Mouse (Mus musculus) testis, adult 2 months (tissue): ENCODE data around the gene Chd9. TPM values are rescaled to one million over a fixed set of nuclear protein-coding genes. Genes with fewer than 3 reads are reported as not detected.
A peak's percentile ranks its signal among the peaks of the same experiment; 100 is the strongest.

Source experiments
- H3K27ac ChIP-seq: fragments of 200-500 bp; 2 replicates; pipeline ENCODE4 v1.5.1; 2012; ENCODE audit warnings: low read depth, low read length; ENCODE audit not compliant: control insufficient read depth, insufficient read depth
- H3K27me3 ChIP-seq: fragments of 200-500 bp; 2 replicates; pipeline ENCODE4 v1.6.1; 2012; ENCODE audit warnings: mild to moderate bottlenecking, low read length, moderate library complexity; ENCODE audit not compliant: control insufficient read depth, insufficient read depth
- H3K36me3 ChIP-seq: fragments of 200-500 bp; 2 replicates; pipeline ENCODE4 v1.6.1; 2012; ENCODE audit warnings: mild to moderate bottlenecking, low read length; ENCODE audit not compliant: control insufficient read depth, insufficient read depth
- H3K4me1 ChIP-seq: fragments of 200-500 bp; 2 replicates; pipeline ENCODE4 v1.6.1; 2012; ENCODE audit warnings: low read length; ENCODE audit not compliant: control insufficient read depth, insufficient read depth
- H3K4me3 ChIP-seq: fragments of 200-500 bp; 2 replicates; pipeline ENCODE4 v1.5.1; 2012; ENCODE audit warnings: low read depth, mild to moderate bottlenecking, low read length, moderate library complexity, mixed read lengths; ENCODE audit not compliant: control insufficient read depth
- CTCF ChIP-seq: fragments of 200-500 bp; IDR thresholded peaks from 2 replicates; pipeline ENCODE4 v1.5.1; 2012; ENCODE audit warnings: low read depth, mild to moderate bottlenecking, inconsistent platforms, low read length, moderate library complexity; ENCODE audit not compliant: control insufficient read depth, insufficient read depth, insufficient replicate concordance
- POLR2A ChIP-seq: fragments of 200-500 bp; IDR thresholded peaks from 2 replicates; pipeline ENCODE4 v1.6.1; 2012; ENCODE audit warnings: low read depth, mild to moderate bottlenecking, inconsistent platforms, low read length, moderate library complexity; ENCODE audit not compliant: control insufficient read depth
- polyA plus RNA-seq: library from polyadenylated mRNA; depleted of rRNA; stranded (reverse); fragments of >200 nt; gene quantifications from 2 replicates; pipeline ENCODE4 v1.2.3, GENCODE M21; 2012

Gene Chd9
- polyA plus RNA-seq, 1 experiment = 14.3 TPM

DNA sequence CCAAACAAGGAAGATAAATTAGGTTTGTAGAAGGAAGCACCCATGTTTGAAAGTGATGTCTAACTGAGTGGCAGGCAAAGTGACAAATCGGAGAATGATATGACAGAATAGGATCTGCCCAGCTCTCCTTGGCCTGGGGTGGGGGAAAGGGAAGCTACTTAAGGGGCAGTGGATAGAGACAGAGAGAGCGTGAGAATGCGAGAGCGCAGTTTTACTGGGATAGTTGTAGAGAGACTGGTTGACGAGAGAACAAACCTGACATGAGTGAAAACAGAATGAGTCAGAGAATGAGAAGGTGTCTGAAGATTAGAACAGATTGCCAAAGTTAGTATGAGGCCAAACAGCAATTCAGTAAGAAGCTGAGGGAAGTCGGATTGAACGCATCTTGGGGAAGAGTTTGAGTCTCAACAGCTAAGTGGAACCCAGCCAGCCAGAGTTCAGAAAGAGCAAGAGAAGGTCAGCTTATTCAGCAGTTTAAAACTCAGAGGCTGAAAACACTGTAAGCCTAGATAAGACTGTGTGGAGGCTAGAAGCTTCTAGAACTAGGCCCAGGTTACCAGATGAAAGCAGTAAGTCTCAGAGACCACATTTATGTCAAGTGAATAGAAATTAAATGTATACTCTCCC lies 231.8 kb downstream of the Chd9 start:
- no peak overlapping the region for H3K4me3 ChIP-seq
- H3K27ac ChIP-seq = no peak overlapping the region
- peaks cover 7% of the 10 kb centered on the region for H3K4me1 ChIP-seq
- no peaks in the 10 kb centered on the region for H3K27me3 ChIP-seq
- H3K36me3 ChIP-seq = no peaks in the 10 kb centered on the region
- TF ChIP-seq POLR2A (no peak), CTCF (no peak)

DNA sequence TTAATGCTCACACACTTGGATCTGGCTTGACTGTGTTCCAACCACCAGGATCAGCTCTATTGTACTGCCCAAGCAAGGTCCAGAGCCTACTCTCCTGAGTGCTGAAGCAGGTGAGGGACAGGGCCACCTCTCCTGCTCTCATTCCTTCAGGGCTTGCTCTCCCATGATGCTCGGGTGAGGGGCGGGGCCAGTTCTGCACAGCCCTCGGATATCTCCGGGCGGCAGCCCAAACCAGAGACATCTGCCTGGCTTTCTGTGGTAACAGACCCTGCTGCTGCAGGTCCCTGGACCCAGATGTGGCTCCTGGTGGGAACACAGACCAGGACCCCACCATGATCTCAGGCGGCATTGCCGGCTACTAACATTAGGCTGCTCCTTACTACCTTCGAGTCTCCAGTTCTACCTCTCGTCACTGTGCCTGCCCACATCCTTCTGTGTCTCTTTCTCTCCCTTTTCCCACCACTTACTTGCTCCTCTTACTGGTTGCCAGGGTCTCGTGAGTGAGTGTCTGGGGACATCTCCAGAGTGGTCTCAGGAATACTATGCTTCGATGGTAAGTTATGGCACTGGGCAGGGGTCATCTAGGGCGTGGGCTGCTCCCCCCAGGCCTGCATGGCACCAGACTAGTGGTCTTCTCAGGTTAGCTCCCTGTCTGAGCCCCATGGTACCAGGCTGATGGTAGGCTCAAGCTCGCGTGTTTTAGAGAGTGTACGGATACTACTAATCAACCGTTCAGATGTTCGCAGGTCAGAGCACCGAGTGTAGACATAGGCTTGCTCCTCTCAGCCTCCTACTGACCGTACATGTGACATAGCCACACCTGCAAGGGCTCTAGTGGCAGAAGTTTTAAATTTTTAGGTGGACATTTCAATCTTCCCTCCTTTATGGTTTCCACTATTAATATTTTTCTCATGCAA lies 232.7 kb downstream of the Chd9 start:
- no peak overlapping the region; the same call in 1 of the 2 replicates for H3K4me3 ChIP-seq
- no peaks in the 10 kb centered on the region for H3K36me3 ChIP-seq
- no peak for TF ChIP-seq CTCF
- TF ChIP-seq POLR2A = no peak
- H3K4me1 ChIP-seq = peaks cover 7% of the 10 kb centered on the region
- H3K27me3 ChIP-seq = no peaks in the 10 kb centered on the region
- H3K27ac ChIP-seq = no peak overlapping the region

DNA sequence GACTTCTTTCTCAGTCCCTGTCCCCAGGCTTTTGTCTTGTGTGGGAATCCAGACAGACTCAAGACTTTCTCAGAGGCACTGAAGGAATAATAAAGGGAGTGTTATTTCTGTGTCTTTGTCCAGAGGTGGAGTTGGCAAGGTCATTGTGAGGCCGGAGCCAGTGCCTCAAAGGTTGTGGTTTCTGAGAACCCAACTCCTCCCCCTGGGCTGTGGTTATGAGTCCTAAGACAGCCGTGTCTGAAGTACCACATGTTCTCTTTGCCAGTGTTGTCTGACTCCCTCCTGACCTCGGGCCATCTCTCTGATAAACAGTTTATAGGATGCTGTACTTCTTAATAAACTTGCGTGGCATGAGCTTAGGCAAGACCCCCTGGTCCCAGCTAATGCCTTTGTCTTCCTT lies 237.0 kb downstream of the Chd9 start:
- TF ChIP-seq POLR2A (no peak), CTCF (no peak)

DNA sequence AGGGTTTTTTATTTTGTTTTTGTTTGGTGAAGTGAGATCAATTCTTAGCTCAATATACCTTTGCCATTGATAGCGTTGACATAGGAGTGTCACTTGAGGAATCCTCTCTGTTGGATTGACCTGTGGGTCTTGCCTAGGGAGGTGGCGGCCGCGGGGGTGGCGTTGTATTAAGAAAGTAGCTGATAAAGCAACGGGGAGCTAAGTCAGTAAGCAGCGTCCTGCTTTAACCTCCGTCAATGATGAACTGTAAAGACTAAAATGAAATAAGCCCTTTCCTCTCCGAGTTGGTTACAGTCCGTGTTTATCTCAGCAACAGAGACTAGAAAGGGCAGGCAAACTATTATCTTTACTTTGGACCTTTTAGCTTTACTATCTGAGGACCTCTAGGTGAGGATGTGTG lies 241.3 kb downstream of the Chd9 start:
- H3K27me3 ChIP-seq = no peaks in the 10 kb centered on the region
- no peak for TF ChIP-seq POLR2A
- TF ChIP-seq CTCF = no peak
- no peaks in the 10 kb centered on the region for H3K36me3 ChIP-seq
- peaks cover 8% of the 10 kb centered on the region for H3K4me1 ChIP-seq
- peak overlapping the region; percentile 87 for H3K4me3 ChIP-seq
- H3K27ac ChIP-seq = no peak overlapping the region

More for the DNA sequence above, 237.0 kb downstream of the Chd9 start:
- H3K36me3 ChIP-seq = no peaks in the 10 kb centered on the region
- peaks cover 11% of the 10 kb centered on the region for H3K4me1 ChIP-seq
- H3K27me3 ChIP-seq = no peaks in the 10 kb centered on the region
- no peak overlapping the region for H3K27ac ChIP-seq
- no peak overlapping the region for H3K4me3 ChIP-seq

DNA sequence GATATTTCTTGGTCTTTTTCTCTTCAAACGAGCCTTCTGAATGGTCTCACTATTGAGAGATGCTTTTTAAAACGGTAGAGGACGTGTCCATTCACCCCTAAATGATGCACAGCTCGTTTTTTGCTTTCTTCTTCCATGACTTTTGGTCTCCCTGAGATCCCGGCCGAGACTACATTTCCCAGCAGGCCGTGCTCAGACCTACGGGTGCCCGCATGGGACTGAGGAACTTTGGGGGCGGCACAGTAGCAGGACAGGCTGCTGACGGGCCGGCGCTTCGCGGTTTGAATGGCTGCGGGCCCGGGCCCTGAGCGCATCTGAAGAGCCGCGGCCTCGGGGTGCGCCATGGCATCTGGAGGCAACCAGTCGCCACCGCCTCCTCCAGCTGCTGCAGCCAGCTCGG lies 241.7 kb downstream of the Chd9 start, which contains the start of gene Rbl2:
Gene Rbl2, plus strand, starts transcription at position 224 of the 400 bp plus-strand sequence.
- TF ChIP-seq CTCF = no peak
- TF ChIP-seq POLR2A = peak; percentile 25; the same call in 1 of the 2 replicates
- Histone ChIP-seq H3K4me3 (peak within 1 kb of the TSS; percentile 87), H3K27me3 (no peaks in the 10 kb centered on the region), H3K36me3 (no peaks in the 10 kb centered on the region), H3K27ac (peak within 1 kb of the TSS; percentile 26), H3K4me1 (peaks cover 8% of the 10 kb centered on the region)

GRCm38 (mm10) chr8:91070275-91070859 lies 242.2 kb downstream of the Chd9 start:
- Histone ChIP-seq H3K36me3 (no peaks in the 10 kb centered on the region), H3K27me3 (no peaks in the 10 kb centered on the region), H3K4me1 (peaks cover 8% of the 10 kb centered on the region), H3K27ac (peak overlapping the region; percentile 26), H3K4me3 (peak overlapping the region; percentile 87)
- TF ChIP-seq CTCF (no peak), POLR2A (no peak)

GRCm38 (mm10) chr8:91077077-91077867 lies 249.1 kb downstream of the Chd9 start:
- no peaks in the 10 kb centered on the region for H3K4me1 ChIP-seq
- no peak for TF ChIP-seq POLR2A
- no peak for TF ChIP-seq CTCF
- H3K36me3 ChIP-seq = no peaks in the 10 kb centered on the region
- H3K27me3 ChIP-seq = no peaks in the 10 kb centered on the region
- no peak overlapping the region for H3K27ac ChIP-seq
- no peak overlapping the region for H3K4me3 ChIP-seq
